Mouse (Mus musculus) liver, embryonic 16.5 days (tissue): ENCODE results near the gene Tmem104. TPM values are rescaled to one million over a fixed set of nuclear protein-coding genes. Genes with fewer than 3 reads are reported as not detected.
A peak's percentile ranks its signal among the peaks of the same experiment; 100 is the strongest.

Source experiments
- ATAC-seq: fragments of 200-750 bp; cut with Nextera tagmentation; 2 replicates; pipeline ENCODE4 v1.8.0; 2017; ENCODE audit warnings: low read depth, mild to moderate bottlenecking, moderate number of reproducible peaks, moderate library complexity
- H3K27ac ChIP-seq: fragments of 300-500 bp; sonication (generic); 2 replicates; pipeline ENCODE4 v1.5.1; 2014; ENCODE audit warnings: mild to moderate bottlenecking, low read length
- H3K27me3 ChIP-seq: fragments of 300-500 bp; sonication (generic); 2 replicates; pipeline ENCODE4 v1.6.1; 2014; ENCODE audit warnings: low read depth, low read length, mixed read lengths; ENCODE audit not compliant: control insufficient read depth, insufficient read depth
- H3K36me3 ChIP-seq: fragments of 300-500 bp; sonication (generic); 2 replicates; pipeline ENCODE4 v1.6.1; 2014; ENCODE audit warnings: mild to moderate bottlenecking; ENCODE audit not compliant: control insufficient read depth, insufficient read depth
- H3K4me1 ChIP-seq: fragments of 300-500 bp; sonication (generic); 2 replicates; pipeline ENCODE4 v1.6.1; 2014; ENCODE audit warnings: low read depth, low read length, mixed read lengths; ENCODE audit not compliant: control insufficient read depth
- H3K4me2 ChIP-seq: fragments of 300-500 bp; sonication (generic); 2 replicates; pipeline ENCODE4 v1.6.1; 2014; ENCODE audit warnings: low read depth, low read length, mixed read lengths
- H3K4me3 ChIP-seq: fragments of 300-500 bp; sonication (generic); 2 replicates; pipeline ENCODE4 v1.5.1; 2014; ENCODE audit warnings: low read depth, mild to moderate bottlenecking, low read length
- H3K9ac ChIP-seq: fragments of 300-500 bp; sonication (generic); 2 replicates; pipeline ENCODE4 v1.6.1; 2014; ENCODE audit warnings: low read depth, low read length
- H3K9me3 ChIP-seq: fragments of 300-500 bp; sonication (generic); replicated peaks from 2 replicates; pipeline ENCODE4 v1.6.1; 2016; ENCODE audit warnings: low read length; ENCODE audit not compliant: control insufficient read depth
- WGBS: fragments of 180-500 bp; shearing (Covaris S2); extraction: QIAGEN DNeasy Blood & Tissue Kit; methylation state at CpG from one replicate; pipeline ENCODE4 v1.1.7; 2014; ENCODE audit not compliant: insufficient replicate concordance; 5-methylcytosine and 5-hydroxymethylcytosine counted together
- polyA plus RNA-seq: library from polyadenylated mRNA; unstranded; fragments of >200 nt; fragmentation: Nextera tagmentation; extraction: Ambion mirVana; gene quantifications from 2 replicates; pipeline ENCODE4 v1.2.1, GENCODE M21; 2015

The Tmem104 gene
- polyA plus RNA-seq, 1 experiment from 2014 or later, result 6.4 TPM

DNA sequence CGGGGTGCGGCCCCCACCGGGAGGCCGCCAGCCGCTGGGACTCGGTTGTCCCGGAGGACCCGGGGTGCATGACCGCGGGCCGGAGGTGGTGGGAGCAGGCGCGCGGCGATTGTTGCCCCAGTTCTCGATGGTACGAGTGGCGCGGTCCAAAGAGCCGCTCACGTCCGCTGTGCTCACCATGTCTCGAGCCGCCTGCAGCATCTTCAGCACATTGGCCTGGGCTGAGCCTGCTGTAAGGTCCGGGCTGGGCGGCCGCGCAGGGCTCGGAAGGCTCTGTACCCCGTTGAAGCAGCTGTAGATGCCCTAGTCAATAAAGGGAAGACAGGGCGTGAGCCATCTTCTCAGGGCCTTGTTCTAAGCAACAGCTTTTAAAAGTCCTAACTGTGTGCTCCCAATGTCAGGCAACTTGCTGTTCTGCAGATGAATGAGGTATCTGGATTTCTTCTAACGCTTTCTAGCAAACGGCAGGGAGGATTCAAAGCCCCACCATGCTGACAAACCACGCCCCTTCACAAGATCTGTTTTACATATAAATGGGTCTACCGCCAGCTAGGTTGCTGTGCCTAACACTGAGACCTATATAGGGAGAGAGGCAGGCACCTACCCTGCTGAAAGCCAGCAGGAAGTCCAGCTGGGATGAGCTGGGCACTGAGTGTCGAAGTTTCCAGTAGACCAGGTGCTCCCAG lies 63.3 kb downstream of the Tmem104 start:
- H3K27ac ChIP-seq, result no peak overlapping the region
- ATAC-seq, result no peak
- peak overlapping the region; percentile 30; the same call in 1 of the 2 replicates for H3K4me3 ChIP-seq
- peaks cover 37% of the 10 kb centered on the region for H3K27me3 ChIP-seq
- H3K36me3 ChIP-seq, result no peaks in the 10 kb centered on the region
- H3K4me2 ChIP-seq, result peak overlapping the region; percentile 46
- 3% methylated on average over 36 of the region's 36 CpGs for WGBS
- H3K4me1 ChIP-seq, result no peaks in the 10 kb centered on the region
- H3K9ac ChIP-seq, result no peak overlapping the region
- H3K9me3 ChIP-seq, result no peaks in the 10 kb centered on the region

DNA sequence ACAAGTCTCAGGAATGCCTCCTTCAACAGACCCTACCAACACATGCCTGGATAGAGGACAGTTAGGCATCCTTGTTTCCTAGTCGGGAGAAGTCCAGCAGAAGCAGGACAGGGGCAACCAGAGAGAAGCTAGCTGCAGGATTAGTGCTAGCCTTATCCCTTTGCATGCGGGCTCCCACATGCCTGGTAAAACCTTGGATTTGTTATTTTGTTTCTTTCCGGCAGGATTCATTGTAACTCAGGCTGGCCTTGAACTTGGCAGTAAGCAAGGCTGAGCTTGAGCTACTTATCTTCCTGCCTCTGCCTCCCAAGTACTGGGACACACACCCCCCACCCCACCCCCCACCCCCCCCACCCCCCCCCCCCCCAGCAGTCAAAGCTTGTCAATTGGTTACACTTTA lies 64.0 kb downstream of the Tmem104 start:
- H3K27ac ChIP-seq, result no peak overlapping the region
- WGBS, result 47% methylated on average over 3 of the region's 3 CpGs

DNA sequence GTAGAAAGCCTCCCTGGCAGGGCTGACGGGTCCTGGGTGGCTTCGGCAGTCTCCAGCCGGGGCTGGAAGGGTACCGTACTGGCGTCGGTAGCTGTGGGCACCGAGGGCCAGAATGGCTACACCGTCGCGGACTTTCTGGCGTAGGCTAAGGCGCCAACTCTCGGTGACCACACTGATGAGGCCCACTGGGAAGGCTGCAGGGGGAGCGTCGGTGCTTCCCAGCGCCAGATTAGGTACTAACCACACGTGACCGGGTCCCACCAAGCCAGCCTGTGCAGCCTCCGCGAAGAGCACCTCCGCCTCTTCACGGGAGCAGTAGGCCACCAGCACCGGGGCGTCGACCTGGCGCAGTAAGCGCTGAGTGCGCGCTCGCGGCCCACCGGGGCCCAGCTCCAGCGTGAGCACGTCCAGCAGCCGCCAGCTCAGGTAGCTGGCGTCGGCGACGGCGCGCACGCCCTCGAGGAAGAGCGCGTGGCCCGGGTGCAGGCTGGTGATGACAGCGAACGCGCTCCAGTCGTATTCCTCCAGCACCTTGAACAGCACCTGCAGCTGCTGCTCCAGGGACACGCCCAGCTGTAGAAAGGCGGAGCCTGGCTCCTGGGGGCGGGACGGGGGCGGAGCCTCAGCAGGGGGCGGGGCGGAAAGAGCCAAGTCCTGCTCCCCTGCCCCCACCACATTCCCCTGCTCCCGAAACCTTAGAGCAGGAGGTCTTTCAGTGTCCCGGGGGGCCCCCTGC lies 70.7 kb downstream of the Tmem104 start:
- Histone ChIP-seq H3K27me3 (peaks cover 25% of the 10 kb centered on the region), H3K4me2 (no peak overlapping the region)
- WGBS, result 15% methylated on average over 59 of the region's 59 CpGs

More for the DNA sequence above, 64.0 kb downstream of the Tmem104 start:
- H3K9me3 ChIP-seq, result no peaks in the 10 kb centered on the region
- no peak overlapping the region for H3K9ac ChIP-seq
- no peaks in the 10 kb centered on the region for H3K36me3 ChIP-seq
- no peak overlapping the region for H3K4me3 ChIP-seq
- H3K27me3 ChIP-seq, result peaks cover 40% of the 10 kb centered on the region
- H3K4me1 ChIP-seq, result no peaks in the 10 kb centered on the region
- ATAC-seq, result no peak
- H3K4me2 ChIP-seq, result no peak overlapping the region

DNA sequence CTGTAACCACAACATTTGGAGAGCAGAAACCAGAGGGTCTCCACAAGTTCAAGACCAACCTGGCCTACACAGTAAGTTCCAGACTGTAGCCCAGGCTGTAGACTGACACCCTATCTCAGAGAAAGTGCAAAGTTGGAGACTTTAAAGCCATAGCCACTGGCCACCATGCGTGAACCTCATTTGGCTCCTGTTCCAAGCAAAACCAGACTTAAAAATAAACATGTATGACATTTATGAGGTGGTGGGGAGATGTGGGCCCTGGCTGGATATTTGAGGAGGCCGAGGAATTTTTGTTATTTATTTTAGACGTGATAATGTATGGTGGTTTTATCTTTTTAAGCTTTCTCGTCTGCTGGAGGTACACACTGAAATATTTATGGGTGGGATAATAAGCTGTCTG lies 71.8 kb downstream of the Tmem104 start:
- Histone ChIP-seq H3K4me3 (no peak overlapping the region), H3K9ac (no peak overlapping the region), H3K4me1 (no peaks in the 10 kb centered on the region), H3K27me3 (peaks cover 32% of the 10 kb centered on the region), H3K27ac (no peak overlapping the region), H3K36me3 (no peaks in the 10 kb centered on the region), H3K4me2 (no peak overlapping the region), H3K9me3 (no peaks in the 10 kb centered on the region)
- ATAC-seq, result no peak
- WGBS, result 58% methylated on average over 4 of the region's 4 CpGs

More for the DNA sequence above, 70.7 kb downstream of the Tmem104 start:
- H3K4me3 ChIP-seq, result no peak overlapping the region
- H3K4me1 ChIP-seq, result no peaks in the 10 kb centered on the region
- no peaks in the 10 kb centered on the region for H3K9me3 ChIP-seq
- no peak overlapping the region for H3K9ac ChIP-seq
- no peak overlapping the region for H3K27ac ChIP-seq
- H3K36me3 ChIP-seq, result no peaks in the 10 kb centered on the region
- 0 out of 2 replicates have a peak, but pooled peaks have one; percentile 30 for ATAC-seq

DNA sequence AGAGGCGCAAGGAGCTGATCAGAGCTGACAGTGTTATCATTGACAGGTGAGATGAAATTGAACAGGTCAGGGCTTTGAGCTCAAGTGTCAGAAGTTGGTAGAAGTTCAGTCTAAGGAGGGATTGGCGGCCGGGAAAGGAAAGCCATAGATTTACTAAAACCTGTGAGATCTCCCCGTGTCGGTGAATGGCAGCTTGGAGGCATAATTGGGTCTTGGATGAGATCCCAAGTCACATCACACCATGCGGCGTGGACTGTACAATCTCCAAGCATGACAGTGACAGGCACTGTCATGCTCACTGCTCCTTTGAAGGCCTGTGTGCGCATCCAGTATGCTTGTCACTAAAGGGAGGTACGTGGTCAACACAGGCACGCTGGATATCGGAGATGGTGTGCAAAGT lies 75.7 kb downstream of the Tmem104 start:
- Histone ChIP-seq H3K4me2 (no peak overlapping the region), H3K36me3 (no peaks in the 10 kb centered on the region), H3K27ac (no peak overlapping the region), H3K4me1 (peaks cover 5% of the 10 kb centered on the region), H3K9me3 (no peaks in the 10 kb centered on the region), H3K4me3 (no peak overlapping the region), H3K9ac (no peak overlapping the region), H3K27me3 (peaks cover 59% of the 10 kb centered on the region)
- 76% methylated on average over 11 of the region's 11 CpGs for WGBS
- no peak for ATAC-seq

DNA sequence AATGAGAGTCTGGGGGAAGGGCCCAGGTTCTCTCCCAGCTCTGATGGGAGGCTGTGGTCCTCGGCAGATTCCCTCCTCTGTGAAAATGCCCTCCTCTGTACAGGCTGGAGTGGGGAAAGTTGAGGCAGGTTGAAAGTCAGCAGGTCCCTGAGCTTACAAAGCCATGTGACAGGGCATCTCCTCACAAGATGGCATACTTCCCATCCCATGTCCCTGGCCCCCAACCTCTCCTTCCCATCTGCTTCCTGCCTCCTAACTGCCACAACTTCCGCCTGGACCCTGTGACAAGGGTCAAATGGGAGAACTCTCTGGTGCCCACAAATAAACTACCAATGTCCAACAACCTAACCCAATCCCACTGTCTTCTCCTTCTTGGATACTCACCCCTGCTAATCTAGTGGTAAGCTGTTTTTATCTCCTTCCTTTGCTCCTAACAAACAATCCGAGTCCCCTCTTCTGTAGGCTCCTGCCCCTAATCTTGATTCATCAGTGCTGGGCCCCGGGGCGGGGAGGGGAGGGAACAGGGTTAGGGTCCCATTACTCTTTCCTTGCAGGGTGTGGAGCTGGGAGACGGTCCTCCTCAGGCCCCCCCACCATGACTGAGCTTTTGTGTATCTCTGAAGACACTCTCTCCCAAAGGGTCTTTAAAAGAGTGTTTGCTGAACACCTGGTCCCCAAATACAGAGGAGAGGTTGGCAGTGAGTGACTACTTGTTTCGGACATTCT lies 77.0 kb downstream of the Tmem104 start:
- no peak overlapping the region for H3K27ac ChIP-seq
- no peak overlapping the region for H3K4me2 ChIP-seq
- H3K9ac ChIP-seq, result no peak overlapping the region
- no peaks in the 10 kb centered on the region for H3K36me3 ChIP-seq
- H3K9me3 ChIP-seq, result no peaks in the 10 kb centered on the region
- WGBS, result 34% methylated on average over 7 of the region's 7 CpGs
- peaks cover 5% of the 10 kb centered on the region for H3K4me1 ChIP-seq
- H3K27me3 ChIP-seq, result peaks cover 56% of the 10 kb centered on the region
- no peak overlapping the region for H3K4me3 ChIP-seq
- no peak for ATAC-seq

DNA sequence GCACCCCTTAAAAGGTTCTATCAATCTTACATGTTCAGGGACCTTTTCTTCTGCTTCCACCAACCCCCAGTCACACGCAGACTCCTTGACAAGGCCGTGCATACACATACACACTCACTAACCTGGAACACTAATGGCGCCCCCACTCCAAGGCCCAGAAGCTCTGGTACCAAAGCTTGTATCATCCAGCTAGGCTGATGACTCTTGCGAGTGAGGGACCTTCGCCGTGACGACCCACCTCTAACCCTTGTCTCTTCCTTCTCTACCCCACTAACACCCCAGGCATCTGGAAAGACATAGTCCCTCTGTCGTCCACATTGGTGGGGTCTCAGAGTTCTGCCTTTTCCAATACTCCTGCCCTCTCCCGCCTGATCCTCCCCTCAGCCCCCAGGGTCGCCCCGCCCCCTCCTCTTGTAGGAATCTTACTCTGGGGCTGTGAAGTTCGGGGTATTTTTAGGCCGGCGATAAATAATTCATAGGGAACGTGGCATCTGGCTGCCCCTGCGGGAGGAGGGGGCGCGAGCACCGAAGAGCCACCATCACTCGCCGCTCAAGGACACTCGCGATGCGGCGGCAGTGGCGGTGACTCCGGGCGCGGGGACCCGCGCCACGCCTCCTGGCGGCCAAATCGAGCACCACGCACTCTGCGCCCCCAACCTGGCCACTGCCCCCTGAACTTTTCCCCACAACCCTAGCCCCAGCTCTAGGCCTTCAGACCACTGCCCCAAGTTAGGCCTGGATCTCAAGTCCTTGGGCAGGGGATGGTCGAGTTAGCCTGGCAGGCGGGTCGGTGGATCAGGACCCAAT lies 77.8 kb downstream of the Tmem104 start:
- no peak for ATAC-seq
- Histone ChIP-seq H3K9ac (no peak overlapping the region), H3K27ac (no peak overlapping the region), H3K4me1 (peaks cover 5% of the 10 kb centered on the region), H3K9me3 (no peaks in the 10 kb centered on the region), H3K4me3 (no peak overlapping the region), H3K36me3 (no peaks in the 10 kb centered on the region), H3K4me2 (no peak overlapping the region), H3K27me3 (peaks cover 56% of the 10 kb centered on the region)
- 9% methylated on average over 39 of the region's 39 CpGs for WGBS

DNA sequence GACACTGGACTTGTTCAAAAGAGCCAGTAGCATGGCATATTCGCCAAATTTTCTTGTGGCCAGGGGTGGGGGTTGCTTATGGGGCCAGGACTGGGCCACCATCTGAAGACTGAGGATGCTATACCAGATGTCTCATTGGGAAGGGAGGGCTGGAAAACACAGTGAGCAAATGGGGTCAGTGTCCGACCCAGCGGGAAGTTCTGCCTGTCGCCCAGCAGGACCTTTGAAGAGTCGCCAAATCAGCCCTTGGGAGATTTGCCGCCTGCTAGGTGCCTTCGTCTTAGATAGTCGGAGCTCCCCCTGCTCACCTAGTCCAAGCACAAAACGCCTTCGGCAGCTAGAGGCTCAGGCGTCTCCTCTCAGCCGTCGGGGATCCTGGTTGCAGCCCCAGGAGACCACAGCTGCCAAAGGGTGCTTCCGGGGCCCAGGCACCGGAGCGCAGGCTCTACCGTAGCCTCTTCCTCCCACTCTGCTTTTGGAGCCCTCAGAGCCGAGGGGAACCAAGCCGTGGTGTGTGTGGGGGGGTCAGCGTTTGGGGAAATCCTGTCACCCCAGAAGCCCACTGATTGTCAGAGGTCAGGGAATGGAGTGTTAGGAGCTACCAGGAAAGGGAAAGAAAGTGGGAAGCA lies 78.6 kb downstream of the Tmem104 start:
- no peak overlapping the region for H3K4me2 ChIP-seq
- no peak overlapping the region for H3K4me3 ChIP-seq
- no peak overlapping the region for H3K9ac ChIP-seq
- no peaks in the 10 kb centered on the region for H3K9me3 ChIP-seq
- no peak for ATAC-seq
- H3K4me1 ChIP-seq, result peaks cover 5% of the 10 kb centered on the region
- no peaks in the 10 kb centered on the region for H3K36me3 ChIP-seq
- H3K27ac ChIP-seq, result no peak overlapping the region
- 3% methylated on average over 20 of the region's 20 CpGs for WGBS
- peaks cover 54% of the 10 kb centered on the region for H3K27me3 ChIP-seq
